22 mouse cellular contexts compared by ENCODE assay signal in the genomic region with DNA sequence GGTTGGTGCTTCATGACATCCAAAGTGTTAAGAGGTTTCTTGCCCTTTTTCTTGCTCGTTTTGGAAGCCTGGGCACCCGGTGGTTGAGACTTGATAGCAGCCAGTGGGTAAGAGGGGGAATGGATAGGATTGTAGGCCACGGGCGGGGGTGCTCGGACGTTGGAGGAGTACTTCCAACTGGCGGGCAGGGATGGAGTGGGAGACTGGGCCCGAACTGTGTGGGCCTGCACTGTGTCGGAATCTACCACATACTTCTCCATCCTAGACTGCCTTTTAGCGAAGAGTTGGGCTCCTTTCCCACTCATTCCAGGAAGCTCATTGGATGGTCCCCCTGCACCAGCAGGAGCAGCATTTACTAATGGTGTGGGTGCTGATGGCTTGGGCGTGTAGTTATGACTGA.
A peak's percentile ranks its signal among the peaks of the same experiment; 100 is the strongest.
DNase-seq lines count a peak whose midpoint lies in the region; ATAC-seq and TF ChIP-seq lines count a peak whose summit lies in the region.
"Had no signal": no experiment of that assay in that cellular context is flagged by ENCODE, and none has a peak within 500 bp of the region (broad histone marks: within the 10 kb centered on the region; RNA-seq: fewer than 3 reads in every experiment).

No protein-coding gene starts in this region.

- H3K27me3 ChIP-seq in heart, embryonic 14.5 days (ENCODE audit: control insufficient read depth, insufficient read depth, low read length) = no peaks in the 10 kb centered on the region
- H3K27me3 ChIP-seq in testis, adult 2 months (ENCODE audit: control insufficient read depth, insufficient read depth, low read length) = no peaks in the 10 kb centered on the region
- H3K27me3 ChIP-seq: embryonic facial prominence, embryonic 15.5 days; forebrain, embryonic 15.5 days; heart, embryonic 15.5 days; intestine, embryonic 15.5 days had no signal

- H3K36me3 ChIP-seq in heart, embryonic 14.5 days (ENCODE audit: control insufficient read depth, insufficient read depth, low read length) = peaks cover 41% of the 10 kb centered on the region
- H3K36me3 ChIP-seq in testis, adult 2 months (ENCODE audit: control insufficient read depth, insufficient read depth, low read length) = no peaks in the 10 kb centered on the region
- H3K36me3 ChIP-seq: forebrain, embryonic 10.5 days; forebrain, embryonic 15.5 days; G1E; hindbrain, embryonic 13.5 days had no signal

- H3K27ac ChIP-seq in gastrocnemius, adult 2 months = peak overlapping the region; percentile 95
- no peak overlapping the region for H3K27ac ChIP-seq in heart, embryonic 14.5 days (replicated peaks in 1 of 2; ENCODE audit: control insufficient read depth in 1 of 2, insufficient read depth in 1 of 2, low read depth in 2 of 2, low read length in 2 of 2)
- no peak overlapping the region for H3K27ac ChIP-seq in testis, adult 2 months (ENCODE audit: control insufficient read depth, insufficient read depth, low read depth, low read length)
- H3K27ac ChIP-seq: embryonic facial prominence, embryonic 15.5 days; forebrain, embryonic 10.5 days; forebrain, embryonic 15.5 days; heart, embryonic 15.5 days; hindbrain, embryonic 13.5 days; intestine, embryonic 15.5 days had no signal

- intact Hi-C loops in gastrocnemius, adult 2 months (cut with DNase I) = no loop called here
- intact Hi-C loops in gastrocnemius, postnatal 14 days (cut with DNase I; ENCODE audit: low total_unique reads) = no loop called here

- H3K9ac ChIP-seq in heart, embryonic 14.5 days (ENCODE audit: low read length) = peak overlapping the region; percentile 41; the same call in 1 of the 2 replicates
- H3K9ac ChIP-seq: embryonic facial prominence, embryonic 15.5 days; forebrain, embryonic 15.5 days; heart, embryonic 15.5 days; hindbrain, embryonic 13.5 days; intestine, embryonic 15.5 days had no signal

- no peak for ATAC-seq in heart, embryonic 14.5 days (ENCODE audit: insufficient number of reproducible peaks, insufficient read depth, low FRiP score, low read depth)
- ATAC-seq: forebrain, embryonic 15.5 days; intestine, embryonic 15.5 days had no signal

- WGBS in heart, embryonic 14.5 days = 69% methylated on average over 11 of the region's 11 CpGs

- TF ChIP-seq CTCF in gastrocnemius, adult 2 months (IDR thresholded peaks at IDR 0.05) = no peak
- no peak for TF ChIP-seq CTCF in testis, adult 2 months (IDR thresholded peaks at IDR 0.05; ENCODE audit: control insufficient read depth, insufficient read depth, insufficient replicate concordance, low read depth, low read length)

- peaks cover 23 to 44% of the 10 kb centered on the region in 2 experiments for H3K4me1 ChIP-seq in heart, embryonic 14.5 days (ENCODE audit: control insufficient read depth in 2 of 2, insufficient read depth in 2 of 2, low read length in 2 of 2)
- peaks cover 13% of the 10 kb centered on the region for H3K4me1 ChIP-seq in testis, adult 2 months (ENCODE audit: control insufficient read depth, insufficient read depth, low read length)

- DNase-seq in gastrocnemius, adult 2 months = peak; percentile 53
- no peak for DNase-seq in gastrocnemius, postnatal 14 days
- DNase-seq in heart, adult 9 months (ENCODE audit: low spot score in 2 of 2) = no peak
- no peak for DNase-seq in testis, postnatal 14 days (ENCODE audit: low spot score)
- no peak for DNase-seq in cerebellum, adult 11 months
- DNase-seq in cerebellum, postnatal 10 days = no peak
- DNase-seq: adrenal gland, adult 8-10 months; adrenal gland, postnatal 36 days; cerebellum, adult 8-10 months; cerebellum, postnatal 25 days; gastrocnemius, postnatal 10 days; kidney, adult 18-20 months had no signal

- H3K4me2 ChIP-seq in heart, embryonic 14.5 days (ENCODE audit: low read length) = no peak overlapping the region
- H3K4me2 ChIP-seq: embryonic facial prominence, embryonic 15.5 days; forebrain, embryonic 15.5 days; heart, embryonic 15.5 days; hindbrain, embryonic 13.5 days; intestine, embryonic 15.5 days had no signal

- H3K9me3 ChIP-seq in heart, embryonic 14.5 days (ENCODE audit: control insufficient read depth, low read length) = no peaks in the 10 kb centered on the region
- H3K9me3 ChIP-seq: embryonic facial prominence, embryonic 15.5 days; forebrain, embryonic 10.5 days; forebrain, embryonic 15.5 days; G1E; heart, embryonic 15.5 days; hindbrain, embryonic 13.5 days; intestine, embryonic 15.5 days had no signal

- peak overlapping the region; percentile 76 for H3K4me3 ChIP-seq in gastrocnemius, adult 2 months
- H3K4me3 ChIP-seq in heart, embryonic 14.5 days (ENCODE audit: control insufficient read depth in 1 of 2, insufficient read depth in 1 of 2, low read depth in 1 of 2, low read length in 2 of 2) = no peak overlapping the region
- peak overlapping the region; percentile 15; the same call in 1 of the 2 replicates for H3K4me3 ChIP-seq in testis, adult 2 months (ENCODE audit: control insufficient read depth, low read depth, low read length)
- H3K4me3 ChIP-seq: embryonic facial prominence, embryonic 15.5 days; erythroblast, embryonic 14.5 days; forebrain, embryonic 10.5 days; forebrain, embryonic 15.5 days; heart, embryonic 15.5 days; hindbrain, embryonic 13.5 days; intestine, embryonic 15.5 days had no signal

- no peak for TF ChIP-seq POLR2A in testis, adult 2 months (IDR thresholded peaks at IDR 0.05; ENCODE audit: control insufficient read depth, low read depth, low read length)

Comparison
In these comparisons a context has a peak if more than half of its experiments do, and no peak if none do; other contexts are left out.
1. H3K4me3 ChIP-seq: peak in gastrocnemius, adult 2 months (single experiment) and testis, adult 2 months (single experiment); none in heart, embryonic 14.5 days (0 of 2).